Mouse (Mus musculus) heart, adult 2 months (tissue): Measurements from ENCODE around the gene Snai3.

Experiments
- CTCF ChIP-seq: fragments of 200-600 bp; IDR thresholded peaks from 2 replicates; pipeline ENCODE4 v1.8.1; 2022; ENCODE audit warnings: antibody characterized with exemption, mild to moderate bottlenecking, moderate library complexity
- EP300 ChIP-seq: fragments of 200-500 bp; IDR thresholded peaks from 2 replicates; pipeline ENCODE4 v1.6.1; 2011; ENCODE audit warnings: low read depth, low read length, control low read depth; ENCODE audit not compliant: insufficient read depth
- POLR2A ChIP-seq: fragments of 200-500 bp; IDR thresholded peaks from 2 replicates; pipeline ENCODE4 v1.6.1; 2011; ENCODE audit warnings: mild to moderate bottlenecking, low read depth, low read length, control low read depth; ENCODE audit not compliant: insufficient read depth

DNA sequence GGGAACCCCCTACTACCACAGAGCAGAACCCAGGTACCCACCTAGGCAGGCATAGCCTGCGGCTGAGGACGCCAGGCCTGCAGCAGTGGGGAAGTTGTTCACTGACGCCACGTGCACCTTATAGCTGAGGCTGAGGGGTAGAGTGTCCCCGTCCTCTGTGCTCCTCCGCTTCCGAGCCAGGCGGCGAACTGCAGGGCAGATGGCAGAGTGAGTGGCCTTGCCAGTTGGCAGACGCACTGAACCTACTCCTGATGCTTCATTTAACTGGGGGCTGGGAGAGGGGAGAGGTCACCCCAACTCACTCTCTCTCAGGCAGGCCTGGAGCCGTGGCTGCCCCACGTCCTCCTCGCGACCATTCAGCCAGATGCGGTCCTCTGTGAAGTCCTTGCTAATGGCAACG is 21.2 kb downstream of the Snai3 start:
- TF ChIP-seq CTCF (no peak), POLR2A (no peak), EP300 (no peak)
